Mouse (Mus musculus) layer of hippocampus, adult 9-11 months (tissue): Measurements from ENCODE around the gene Naa20.

Experiments
- DNase-seq: peaks from one replicate; pipeline ENCODE4 v3.0.0; 2022

Naa20 gene

GRCm38 (mm10) chr2:145901861-145902260 lies at the start of gene Naa20:
Gene Naa20, plus strand, starts transcription at chr2:145902099.
- no peak for DNase-seq

GRCm38 (mm10) chr2:145855831-145856230 lies 46.1 kb upstream of the Naa20 start:
- no peak for DNase-seq

GRCm38 (mm10) chr2:145857864-145858263 lies 44.0 kb upstream of the Naa20 start:
- no peak for DNase-seq

GRCm38 (mm10) chr2:145859442-145859931 lies 42.4 kb upstream of the Naa20 start:
- peak; percentile 79 for DNase-seq

DNA sequence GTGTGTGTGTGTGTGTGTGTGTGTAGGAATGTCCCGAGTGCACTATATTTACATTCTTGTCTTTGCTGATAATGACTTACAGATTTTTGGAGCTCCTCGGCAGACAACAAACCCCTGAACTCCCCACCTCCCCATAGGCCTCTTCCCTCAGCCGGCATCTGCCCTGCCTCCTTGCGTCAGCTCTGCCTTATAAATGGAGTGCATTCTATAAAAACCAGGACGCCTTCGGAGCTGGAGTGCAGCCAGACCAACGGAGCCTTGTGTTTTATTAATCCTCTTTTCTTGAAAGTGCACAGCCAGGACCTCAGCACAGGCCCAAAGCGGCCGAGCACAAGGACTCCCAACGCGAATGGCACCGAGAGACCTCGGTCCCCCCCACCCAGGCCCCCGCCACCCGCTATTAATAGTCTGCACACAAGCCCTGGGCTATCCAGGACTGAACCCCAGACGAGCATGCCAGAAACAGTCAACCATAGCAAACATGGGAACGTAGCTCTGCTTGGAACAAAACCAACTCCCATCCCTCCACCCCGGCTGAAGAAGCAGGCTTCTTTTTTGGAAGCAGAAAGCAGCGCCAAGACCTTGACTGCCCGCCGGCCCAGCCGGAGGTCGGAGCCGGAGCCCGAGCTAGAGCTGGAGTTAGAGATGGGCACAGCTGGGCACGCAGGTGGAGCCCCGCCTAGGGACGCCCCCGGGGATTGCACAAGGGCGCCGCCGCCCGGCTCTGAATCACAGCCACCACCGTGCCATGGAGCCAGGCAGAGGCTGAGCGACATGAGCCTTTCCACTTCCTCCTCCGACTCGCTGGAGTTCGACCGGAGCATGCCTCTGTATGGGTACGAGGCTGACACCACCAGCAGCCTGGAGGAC lies 41.7 kb upstream of the Naa20 start:
- DNase-seq = peak; percentile 94

- no peak for DNase-seq
These were observed 40.4 kb upstream of the Naa20 start for GRCm38 (mm10) chr2:145861193-145862123.

GRCm38 (mm10) chr2:145862206-145862817 lies 39.6 kb upstream of the Naa20 start:
- DNase-seq = no peak

- DNase-seq = no peak
These were observed 36.6 kb upstream of the Naa20 start for GRCm38 (mm10) chr2:145865344-145865743.

- DNase-seq = no peak
These were observed 35.7 kb upstream of the Naa20 start for GRCm38 (mm10) chr2:145866238-145866637.

- DNase-seq = peak; percentile 59
These were observed 35.0 kb upstream of the Naa20 start for GRCm38 (mm10) chr2:145866695-145867449.

- no peak for DNase-seq
These were observed 30.6 kb upstream of the Naa20 start for GRCm38 (mm10) chr2:145871308-145871707.

GRCm38 (mm10) chr2:145872099-145872498 lies 29.8 kb upstream of the Naa20 start:
- DNase-seq = no peak

GRCm38 (mm10) chr2:145873953-145874352 lies 27.9 kb upstream of the Naa20 start:
- DNase-seq = no peak

DNA sequence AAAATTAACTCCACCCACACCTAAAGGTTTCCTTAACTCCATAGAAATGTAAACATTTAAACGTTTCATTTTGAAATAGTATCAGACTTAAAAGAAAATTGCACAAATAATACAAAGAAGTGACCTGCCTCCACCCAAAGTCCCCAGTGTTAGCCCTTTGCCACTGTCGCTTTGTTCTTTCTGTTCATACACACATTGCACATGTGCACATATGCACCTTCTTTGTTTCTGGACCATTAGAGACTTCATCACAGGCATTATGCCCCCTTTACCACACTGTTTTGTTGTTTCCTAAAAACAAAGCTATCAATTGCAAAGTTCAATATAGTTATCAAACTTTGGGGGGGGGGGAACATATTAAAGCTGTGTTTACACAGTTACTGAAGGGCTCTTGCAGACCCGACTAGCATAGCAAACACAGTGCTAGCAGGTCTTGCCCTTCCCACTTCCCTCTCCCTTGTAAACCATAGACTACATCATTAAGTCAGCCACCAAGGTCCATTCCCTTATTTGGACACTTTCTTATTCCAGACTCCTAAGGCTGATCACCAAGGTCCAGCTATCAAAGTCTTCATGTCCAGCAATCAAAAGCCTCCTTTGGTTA lies 26.9 kb upstream of the Naa20 start:
- DNase-seq = no peak

GRCm38 (mm10) chr2:145877191-145877590 lies 24.7 kb upstream of the Naa20 start:
- no peak for DNase-seq

GRCm38 (mm10) chr2:145880887-145881747 lies 20.8 kb upstream of the Naa20 start:
- DNase-seq = no peak

- no peak for DNase-seq
These were observed 20.0 kb upstream of the Naa20 start for GRCm38 (mm10) chr2:145881932-145882331.

- DNase-seq = no peak
These were observed 19.5 kb upstream of the Naa20 start for GRCm38 (mm10) chr2:145882398-145882797.

- no peak for DNase-seq
These were observed 17.6 kb upstream of the Naa20 start for GRCm38 (mm10) chr2:145884036-145884912.
